Mouse (Mus musculus) heart, embryonic 11.5 days (tissue): ENCODE data around the gene Pcsk5. TPM values are rescaled to one million over a fixed set of nuclear protein-coding genes. Genes with fewer than 3 reads are reported as not detected.

ENCODE experiments used
- ATAC-seq: fragments of 200-750 bp; cut with Nextera tagmentation; replicated peaks from 2 replicates; pipeline ENCODE4 v1.8.0; 2017; ENCODE audit warnings: moderate library complexity; ENCODE audit not compliant: insufficient number of reproducible peaks, low FRiP score, low TSS enrichment
- H3K27ac ChIP-seq: fragments of 300-500 bp; sonication (generic); 2 replicates; pipeline ENCODE4 v1.5.1; 2014; ENCODE audit warnings: mild to moderate bottlenecking, low read depth, low read length
- H3K27me3 ChIP-seq: fragments of 300-500 bp; sonication (generic); 2 replicates; pipeline ENCODE4 v1.6.1; 2014; ENCODE audit warnings: mild to moderate bottlenecking, low read length, mixed read lengths; ENCODE audit not compliant: control insufficient read depth, insufficient read depth
- H3K36me3 ChIP-seq: fragments of 300-500 bp; sonication (generic); 2 replicates; pipeline ENCODE4 v1.6.1; 2014; ENCODE audit warnings: mild to moderate bottlenecking, low read length, moderate library complexity, mixed read lengths; ENCODE audit not compliant: control insufficient read depth, insufficient read depth
- H3K4me1 ChIP-seq: fragments of 300-500 bp; sonication (generic); 2 replicates; pipeline ENCODE4 v1.6.1; 2014; ENCODE audit warnings: low read length; ENCODE audit not compliant: control insufficient read depth, insufficient read depth
- H3K4me2 ChIP-seq: fragments of 300-500 bp; sonication (generic); 2 replicates; pipeline ENCODE4 v1.6.1; 2014; ENCODE audit warnings: mild to moderate bottlenecking, moderate library complexity
- H3K4me3 ChIP-seq: fragments of 300-500 bp; sonication (generic); 2 replicates; pipeline ENCODE4 v1.5.1; 2014; ENCODE audit warnings: low read depth, low read length
- H3K9ac ChIP-seq: fragments of 300-500 bp; sonication (generic); 2 replicates; pipeline ENCODE4 v1.6.1; 2014; ENCODE audit warnings: mild to moderate bottlenecking, low read depth, low read length, moderate library complexity
- H3K9me3 ChIP-seq: fragments of 300-500 bp; sonication (generic); replicated peaks from 2 replicates; pipeline ENCODE4 v1.6.1; 2016; ENCODE audit warnings: low read length; ENCODE audit not compliant: control insufficient read depth
- WGBS: fragments of 180-500 bp; shearing (Covaris S2); extraction: QIAGEN DNeasy Blood & Tissue Kit; methylation state at CpG from one replicate; pipeline ENCODE4 v1.1.7; 2014; ENCODE audit not compliant: insufficient replicate concordance; 5-methylcytosine and 5-hydroxymethylcytosine counted together
- polyA plus RNA-seq: library from polyadenylated mRNA; unstranded; fragments of >200 nt; fragmentation: Nextera tagmentation; extraction: Ambion mirVana; gene quantifications from 2 replicates; pipeline ENCODE4 v1.2.1, GENCODE M21; 2014

Gene Pcsk5
- polyA plus RNA-seq, 1 experiment from 2014 or later = 22.4 TPM

DNA sequence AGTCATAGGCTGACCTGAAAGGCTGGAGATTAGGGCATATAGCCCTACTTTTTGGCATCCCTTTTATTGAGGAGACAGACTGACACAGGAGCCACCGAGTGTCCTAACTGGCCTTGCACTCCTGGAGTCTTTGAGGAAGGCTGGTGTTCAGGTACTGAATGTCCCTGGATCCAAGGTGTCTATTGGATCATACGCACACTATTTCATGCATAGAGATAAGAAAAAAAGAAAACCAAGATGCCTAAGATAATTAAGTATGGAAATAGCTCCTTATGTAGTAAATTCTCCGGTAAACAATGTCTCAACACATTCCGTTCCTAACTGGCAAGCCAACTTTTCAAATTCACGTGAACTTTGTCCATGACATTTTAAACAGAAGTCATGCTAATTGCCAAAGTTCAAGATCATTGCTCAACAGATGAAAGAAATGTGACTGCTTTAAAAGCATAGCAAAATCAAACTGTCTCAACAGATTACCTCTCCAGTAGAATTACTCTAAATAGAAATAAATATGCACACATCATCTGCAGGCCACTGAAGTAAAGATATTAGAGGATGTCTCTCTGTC lies 45.9 kb downstream of the Pcsk5 start:
- H3K4me2 ChIP-seq = no peak overlapping the region
- H3K4me3 ChIP-seq = no peak overlapping the region
- no peaks in the 10 kb centered on the region for H3K4me1 ChIP-seq
- H3K27me3 ChIP-seq = no peaks in the 10 kb centered on the region
- no peaks in the 10 kb centered on the region; the same call in 1 of the 2 replicates for H3K36me3 ChIP-seq
- no peak overlapping the region for H3K9ac ChIP-seq
- H3K9me3 ChIP-seq = no peaks in the 10 kb centered on the region
- ATAC-seq = no peak
- no peak overlapping the region for H3K27ac ChIP-seq
- 86% methylated on average over 5 of the region's 5 CpGs for WGBS

DNA sequence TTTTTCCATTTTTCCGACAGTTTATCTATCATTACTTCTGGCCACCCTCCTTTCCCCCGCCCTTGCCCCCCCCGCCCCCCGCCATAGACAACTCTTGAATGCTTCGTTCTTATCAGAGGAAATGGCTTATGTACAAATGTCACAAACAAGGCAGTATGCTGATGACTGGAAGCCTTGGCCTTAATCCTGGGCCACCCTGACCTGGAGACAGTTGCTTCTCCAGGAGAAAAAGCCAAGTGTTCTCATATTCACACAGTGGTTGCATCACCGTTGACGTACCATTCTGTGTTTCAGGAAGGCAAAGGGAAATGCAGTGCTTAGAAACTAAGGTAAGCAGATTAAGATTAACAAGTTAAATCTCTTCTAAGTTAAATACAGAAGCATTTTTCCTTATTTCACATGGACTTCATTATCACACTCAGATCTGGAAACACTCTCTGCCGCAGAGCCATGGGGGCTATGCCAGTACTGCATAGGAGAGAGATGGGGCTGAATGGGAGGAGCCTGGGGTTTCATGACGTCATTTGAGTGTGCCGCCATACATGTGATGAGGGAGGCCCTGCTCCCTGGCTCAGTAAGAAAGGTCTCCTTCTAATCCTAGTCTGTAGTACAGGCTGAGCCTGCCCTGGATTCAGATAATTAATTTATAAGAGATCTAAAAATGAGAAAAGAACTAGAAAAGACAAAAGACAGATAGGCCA lies 48.7 kb downstream of the Pcsk5 start:
- no peak overlapping the region for H3K9ac ChIP-seq
- WGBS = 55% methylated on average over 10 of the region's 10 CpGs
- no peaks in the 10 kb centered on the region for H3K9me3 ChIP-seq
- H3K36me3 ChIP-seq = no peaks in the 10 kb centered on the region; the same call in 1 of the 2 replicates
- no peak overlapping the region for H3K4me3 ChIP-seq
- H3K4me2 ChIP-seq = no peak overlapping the region
- no peaks in the 10 kb centered on the region for H3K27me3 ChIP-seq
- no peak overlapping the region for H3K27ac ChIP-seq
- no peak for ATAC-seq
- H3K4me1 ChIP-seq = no peaks in the 10 kb centered on the region

DNA sequence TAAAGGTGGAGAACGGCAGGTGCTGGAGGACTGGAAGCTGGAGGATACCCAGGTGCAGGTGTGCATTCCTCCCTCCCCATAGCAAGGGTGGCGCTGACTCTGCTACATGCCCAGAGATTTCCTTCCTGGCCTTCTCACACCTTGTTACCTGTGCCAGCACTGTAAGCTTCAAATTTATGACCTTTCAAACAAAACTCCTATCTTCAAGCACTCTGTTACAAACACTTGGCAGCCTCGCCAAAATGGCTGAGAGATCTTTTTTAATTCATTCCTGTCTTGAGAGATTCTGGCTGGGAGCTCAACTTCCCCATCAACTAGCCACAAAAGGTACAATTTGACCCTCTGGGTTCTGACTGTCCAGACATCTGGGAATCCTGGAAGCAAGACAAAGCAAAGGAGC lies 50.7 kb downstream of the Pcsk5 start:
- Histone ChIP-seq H3K27ac (no peak overlapping the region), H3K4me2 (no peak overlapping the region), H3K27me3 (no peaks in the 10 kb centered on the region), H3K4me1 (no peaks in the 10 kb centered on the region), H3K4me3 (no peak overlapping the region), H3K9ac (no peak overlapping the region), H3K36me3 (no peaks in the 10 kb centered on the region; the same call in 1 of the 2 replicates), H3K9me3 (no peaks in the 10 kb centered on the region)
- no peak for ATAC-seq
- 75% methylated on average over 3 of the region's 3 CpGs for WGBS

DNA sequence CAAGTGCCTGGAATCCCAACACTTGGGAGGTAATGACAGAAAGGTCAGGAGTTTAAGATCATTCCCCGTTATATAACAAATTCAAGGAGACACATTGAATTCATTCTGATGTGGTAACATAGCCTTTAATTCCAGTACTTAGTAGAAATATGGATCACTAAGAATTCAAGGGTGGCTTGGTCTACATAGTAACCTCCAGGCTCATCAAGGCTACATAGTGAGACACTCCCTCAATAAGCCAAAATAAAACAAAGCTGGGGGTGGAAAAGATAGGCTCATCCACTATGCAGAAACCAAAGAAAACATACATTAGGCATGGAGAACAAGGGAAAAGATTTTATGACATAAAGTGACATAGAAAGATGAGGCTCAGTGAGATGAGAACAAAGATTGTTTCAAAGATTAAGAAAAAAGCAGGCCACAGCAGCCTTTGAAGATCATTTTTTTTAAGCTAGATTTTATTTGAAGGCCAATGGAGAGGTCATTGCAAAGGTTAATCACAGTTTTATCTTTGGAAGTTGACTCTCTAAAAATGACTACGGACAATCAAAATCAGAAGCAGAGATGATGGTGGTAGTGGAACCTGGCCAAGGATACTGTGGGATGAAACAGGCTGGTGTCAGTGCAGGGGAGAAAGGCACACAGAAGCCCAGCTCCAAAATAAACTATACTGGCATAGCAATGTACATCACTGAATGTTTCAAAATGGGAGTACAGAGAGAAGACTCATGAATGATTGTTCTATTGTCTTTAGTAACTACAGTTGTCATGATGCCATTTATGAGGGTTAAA lies 52.8 kb downstream of the Pcsk5 start:
- Histone ChIP-seq H3K27ac (no peak overlapping the region), H3K27me3 (no peaks in the 10 kb centered on the region), H3K9me3 (no peaks in the 10 kb centered on the region), H3K4me1 (no peaks in the 10 kb centered on the region), H3K9ac (no peak overlapping the region), H3K36me3 (no peaks in the 10 kb centered on the region; the same call in 1 of the 2 replicates), H3K4me3 (no peak overlapping the region), H3K4me2 (no peak overlapping the region)
- no peak for ATAC-seq
- WGBS = 77% methylated on average over 2 of the region's 2 CpGs

DNA sequence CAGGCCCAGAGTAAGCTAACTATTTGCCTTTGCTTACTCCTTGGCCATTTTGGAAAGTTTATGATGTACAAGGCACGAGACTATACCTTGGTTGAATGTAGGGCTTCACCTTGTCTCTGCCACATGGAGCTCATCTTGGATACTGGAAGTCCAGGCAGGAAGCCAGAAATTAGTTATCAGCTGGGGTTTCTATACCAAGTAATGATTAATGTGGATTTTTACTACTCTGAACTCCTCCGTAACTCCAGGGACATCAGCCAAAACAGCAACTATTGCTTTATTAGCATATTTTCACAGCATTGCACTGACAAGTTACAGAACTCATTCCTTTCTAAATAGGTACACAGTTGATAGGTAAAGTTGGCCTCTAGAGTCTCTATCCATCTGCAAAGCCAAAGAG lies 54.2 kb downstream of the Pcsk5 start:
- Histone ChIP-seq H3K27ac (no peak overlapping the region), H3K36me3 (no peaks in the 10 kb centered on the region; the same call in 1 of the 2 replicates), H3K9me3 (no peaks in the 10 kb centered on the region), H3K27me3 (no peaks in the 10 kb centered on the region), H3K4me1 (no peaks in the 10 kb centered on the region), H3K4me3 (no peak overlapping the region), H3K9ac (no peak overlapping the region), H3K4me2 (no peak overlapping the region)
- ATAC-seq = no peak
- WGBS = 72% methylated on average over 2 of the region's 2 CpGs

DNA sequence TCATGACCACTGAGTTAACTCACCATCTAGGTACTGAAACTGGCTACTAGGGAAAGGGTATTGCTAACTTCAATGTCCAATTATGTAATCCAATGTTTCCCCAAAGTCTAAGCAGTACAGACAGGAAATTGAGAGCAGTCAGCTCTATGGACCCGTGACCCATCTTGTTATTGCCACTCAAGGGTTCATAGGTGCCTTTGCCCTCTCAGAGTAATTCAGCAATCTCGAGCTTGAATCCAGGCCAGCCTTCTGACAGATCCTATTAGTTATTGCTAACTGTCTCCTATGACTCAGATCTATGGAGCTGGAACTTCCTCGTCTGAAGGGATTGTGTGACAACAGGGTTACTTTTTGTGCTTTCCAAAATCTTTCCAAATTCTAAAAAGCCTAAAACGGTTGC lies 56.1 kb downstream of the Pcsk5 start:
- Histone ChIP-seq H3K36me3 (no peaks in the 10 kb centered on the region), H3K9ac (no peak overlapping the region), H3K4me2 (no peak overlapping the region), H3K27me3 (no peaks in the 10 kb centered on the region), H3K4me1 (no peaks in the 10 kb centered on the region), H3K27ac (no peak overlapping the region), H3K9me3 (no peaks in the 10 kb centered on the region), H3K4me3 (no peak overlapping the region)
- 78% methylated on average over 4 of the region's 4 CpGs for WGBS
- no peak for ATAC-seq

DNA sequence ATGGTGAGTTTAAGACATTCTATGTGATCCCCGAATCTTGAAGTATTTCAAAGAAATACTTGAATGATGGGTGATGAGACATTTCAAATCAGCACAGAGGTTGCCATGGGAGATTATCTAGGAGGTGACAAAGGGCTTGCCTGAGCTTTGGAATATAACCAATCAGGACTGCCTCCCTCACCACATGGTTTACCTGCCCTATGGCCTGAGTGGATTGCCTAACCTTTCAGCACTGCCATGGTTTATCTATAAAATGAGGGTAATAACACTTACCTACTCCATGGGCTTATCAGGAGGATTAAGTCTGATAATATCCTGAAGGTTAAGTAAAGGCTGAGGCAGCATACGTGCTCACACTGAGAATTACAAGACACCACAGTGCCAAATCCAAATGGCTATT lies 61.5 kb downstream of the Pcsk5 start:
- H3K9ac ChIP-seq = no peak overlapping the region
- no peak overlapping the region for H3K4me2 ChIP-seq
- no peak overlapping the region for H3K4me3 ChIP-seq
- no peaks in the 10 kb centered on the region for H3K4me1 ChIP-seq
- no peaks in the 10 kb centered on the region for H3K27me3 ChIP-seq
- ATAC-seq = no peak
- no peaks in the 10 kb centered on the region for H3K9me3 ChIP-seq
- no peaks in the 10 kb centered on the region for H3K36me3 ChIP-seq
- WGBS = 45% methylated on average over 2 of the region's 2 CpGs
- H3K27ac ChIP-seq = no peak overlapping the region

DNA sequence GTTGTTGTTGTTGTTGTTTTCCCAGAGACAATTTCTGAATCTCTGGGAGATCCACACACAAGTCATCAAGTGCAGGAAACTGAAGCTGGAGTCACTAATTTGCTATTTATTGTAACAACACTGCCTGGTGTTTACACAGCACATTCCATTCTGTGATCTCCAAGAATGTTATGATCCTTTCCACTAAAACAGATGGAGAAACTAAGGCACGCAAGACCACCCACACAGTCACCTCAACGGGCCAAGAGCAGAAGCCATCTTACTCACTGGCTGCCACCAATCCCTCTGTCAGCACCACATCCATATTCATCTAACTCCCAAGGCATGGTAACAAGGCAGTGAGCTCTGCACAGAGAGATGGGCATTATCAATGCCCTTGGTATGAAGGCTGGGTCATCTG lies 62.3 kb downstream of the Pcsk5 start:
- no peak for ATAC-seq
- no peak overlapping the region for H3K27ac ChIP-seq
- H3K36me3 ChIP-seq = no peaks in the 10 kb centered on the region
- no peak overlapping the region for H3K4me2 ChIP-seq
- H3K9ac ChIP-seq = no peak overlapping the region
- H3K4me1 ChIP-seq = no peaks in the 10 kb centered on the region
- H3K27me3 ChIP-seq = no peaks in the 10 kb centered on the region
- H3K4me3 ChIP-seq = no peak overlapping the region
- WGBS = 55% methylated on average over 2 of the region's 2 CpGs
- no peaks in the 10 kb centered on the region for H3K9me3 ChIP-seq
